Mouse (Mus musculus) spleen, adult 18-20 months (tissue): ENCODE results near the gene Klhl2.

Experiments
- DNase-seq, 2 experiments: peaks; one replicate each; pipeline ENCODE4 v3.0.0; 2022; ENCODE audit warnings: mixed read lengths in 2 of 2

Klhl2 gene

GRCm38 (mm10) chr8:64690306-64690705 is 159.5 kb downstream of the Klhl2 start:
- DNase-seq: no peak
